Mouse (Mus musculus): Measurements from ENCODE around the gene Gli3. TPM values are rescaled to one million over a fixed set of nuclear protein-coding genes. Genes with fewer than 3 reads are reported as not detected.

Gene Gli3
- total RNA-seq, 1 experiment from 2014 or later: 10.1 TPM

DNA sequence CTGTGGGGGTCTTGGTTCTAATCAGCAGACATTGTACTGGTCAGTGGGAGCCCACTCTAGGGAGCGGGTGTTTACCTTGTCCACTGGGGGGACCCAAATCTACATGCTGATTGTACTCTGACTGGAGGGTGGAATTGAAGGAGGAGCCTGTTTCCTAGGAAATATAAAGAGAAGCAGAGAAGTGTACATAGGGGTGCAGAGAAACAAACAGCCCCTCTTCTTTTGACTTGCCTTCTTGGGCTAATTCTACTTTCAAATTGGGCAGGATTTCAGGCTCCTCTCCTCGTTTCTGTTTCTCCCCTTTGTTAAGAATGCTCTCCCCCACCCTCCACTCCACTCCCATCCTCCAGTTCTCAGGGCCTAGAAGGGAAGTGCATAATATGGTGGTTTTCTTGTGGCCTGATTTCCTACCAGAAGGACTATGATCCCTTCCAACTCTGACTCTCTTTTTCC is 93.6 kb downstream of the Gli3 start:
- DNase-seq: no peak

- no peak for DNase-seq
Measured at GRCm38 (mm10) chr13:15561441-15561840, 98.4 kb downstream of the Gli3 start.

DNA sequence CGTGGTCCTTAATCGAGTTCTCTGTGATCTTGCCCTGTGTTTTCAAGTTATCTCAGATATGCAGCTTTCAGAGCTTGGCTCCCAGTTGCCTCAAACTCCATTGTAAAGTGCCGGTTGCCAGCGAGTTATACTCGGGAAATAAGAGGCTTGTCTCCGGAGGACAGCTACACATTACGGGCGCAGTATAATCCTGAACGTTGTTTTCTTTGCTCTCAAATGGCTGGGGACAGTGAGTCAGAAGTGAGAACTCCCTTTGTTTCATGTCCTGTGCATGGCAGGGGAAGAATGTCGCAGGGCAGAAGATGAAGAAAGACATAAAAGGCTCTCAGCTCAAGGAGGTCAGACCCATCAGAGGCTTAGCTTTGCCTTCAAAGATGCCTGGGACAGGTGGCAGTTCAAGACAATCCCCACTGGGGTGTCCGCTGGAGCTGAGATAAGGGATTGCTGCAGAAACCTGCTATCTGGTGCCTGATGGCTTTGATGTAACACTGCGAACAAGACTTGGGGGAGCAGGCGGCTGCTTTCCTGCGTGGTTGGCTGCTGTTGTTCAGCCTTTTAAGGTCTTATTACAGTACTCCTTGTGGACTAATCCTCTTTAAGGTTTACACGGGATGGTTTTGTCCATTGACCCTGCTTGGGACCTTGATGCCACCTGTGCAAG is 108.0 kb downstream of the Gli3 start:
- no peak for DNase-seq

GRCm38 (mm10) chr13:15577133-15577917 is 114.3 kb downstream of the Gli3 start:
- DNase-seq: no peak

DNA sequence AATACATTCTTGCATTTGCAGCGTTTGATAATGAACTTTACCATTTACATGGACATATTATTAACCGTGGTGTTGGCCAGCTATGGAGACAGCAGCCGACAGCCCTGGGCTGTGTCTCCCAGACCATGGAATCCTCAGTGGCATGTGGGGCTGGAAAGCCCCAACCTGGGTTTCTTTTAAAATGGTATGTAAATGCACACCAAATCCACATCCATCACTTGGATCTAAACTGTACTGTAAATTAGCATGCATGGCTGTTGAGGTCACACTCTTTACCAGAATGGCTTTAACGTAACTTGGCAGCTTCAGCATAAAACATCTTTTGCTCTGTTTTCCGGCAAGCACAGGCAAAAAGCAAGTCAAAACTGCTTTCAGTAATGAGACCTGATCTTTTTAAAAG is 117.4 kb downstream of the Gli3 start:
- DNase-seq: no peak

DNA sequence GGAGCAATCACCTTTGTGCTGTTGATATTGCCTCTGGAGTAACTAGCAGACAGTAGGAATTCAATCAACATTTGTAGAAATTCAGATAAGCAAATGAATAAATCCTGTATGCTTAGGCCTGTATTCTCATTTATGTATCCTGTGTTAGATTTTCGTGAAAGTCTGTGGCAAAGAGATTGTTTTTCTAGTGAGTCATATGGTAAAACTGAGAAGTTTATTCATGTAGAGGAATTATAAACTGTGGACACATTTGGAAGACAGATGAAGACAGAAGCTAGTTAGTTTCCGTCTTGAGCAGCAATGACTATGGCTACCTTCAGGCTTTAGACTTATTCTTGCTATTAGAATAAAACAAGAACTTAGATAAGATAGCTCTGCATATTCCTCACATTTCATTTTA is 122.9 kb downstream of the Gli3 start:
- DNase-seq: no peak

- no peak for DNase-seq
Measured at GRCm38 (mm10) chr13:15588278-15589272, 125.5 kb downstream of the Gli3 start.

- DNase-seq: no peak
Measured at GRCm38 (mm10) chr13:15590326-15590933, 127.4 kb downstream of the Gli3 start.

DNA sequence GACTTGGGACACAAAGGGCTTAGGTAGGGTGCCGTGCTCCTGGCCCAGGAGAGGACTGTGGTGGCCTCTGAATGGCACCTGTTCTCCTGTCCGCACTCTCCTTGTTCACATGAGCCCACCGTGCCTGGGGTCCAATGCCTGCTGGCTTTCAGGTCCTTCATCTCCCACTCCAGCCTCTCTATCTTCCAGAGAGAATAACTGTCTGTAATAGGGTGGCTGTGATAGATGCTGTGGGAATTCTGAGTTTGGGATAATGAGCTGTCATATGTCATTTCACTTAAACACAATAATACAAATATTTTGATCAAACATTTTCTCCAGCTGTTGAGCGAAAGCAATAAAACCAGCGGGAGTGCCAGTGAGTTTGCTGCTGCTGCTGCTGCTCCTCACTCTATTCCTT is 133.6 kb downstream of the Gli3 start:
- DNase-seq: no peak

GRCm38 (mm10) chr13:15599741-15600140 is 136.7 kb downstream of the Gli3 start:
- no peak for DNase-seq

GRCm38 (mm10) chr13:15602161-15602560 is 139.1 kb downstream of the Gli3 start:
- no peak for DNase-seq

- DNase-seq: no peak
Measured at GRCm38 (mm10) chr13:15602677-15603221, 139.7 kb downstream of the Gli3 start.

- no peak for DNase-seq
Measured at GRCm38 (mm10) chr13:15604074-15604473, 141.0 kb downstream of the Gli3 start.

- DNase-seq: no peak
Measured at GRCm38 (mm10) chr13:15617423-15617822, 154.4 kb downstream of the Gli3 start.

- no peak for DNase-seq
Measured at GRCm38 (mm10) chr13:15618051-15618692, 155.1 kb downstream of the Gli3 start.

DNA sequence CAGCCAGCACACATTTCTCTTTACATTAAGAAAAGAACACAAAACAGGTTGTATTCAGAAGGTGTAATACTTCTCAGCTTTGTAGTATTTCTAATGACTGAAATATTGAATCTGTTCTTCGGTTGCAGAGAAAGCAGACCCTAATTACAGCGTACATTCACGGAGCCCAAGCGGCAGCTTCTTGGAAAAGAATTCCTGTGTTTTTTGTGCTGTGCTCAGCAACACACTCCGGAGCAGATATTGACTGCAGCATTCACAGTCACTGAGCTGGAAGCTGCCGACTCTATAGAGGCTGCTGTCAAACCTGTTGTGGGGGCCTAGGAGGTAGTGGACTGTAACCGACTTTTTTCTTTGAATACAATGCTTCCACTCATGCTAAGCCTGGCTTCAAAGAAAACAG is 158.0 kb downstream of the Gli3 start:
- DNase-seq: no peak

DNA sequence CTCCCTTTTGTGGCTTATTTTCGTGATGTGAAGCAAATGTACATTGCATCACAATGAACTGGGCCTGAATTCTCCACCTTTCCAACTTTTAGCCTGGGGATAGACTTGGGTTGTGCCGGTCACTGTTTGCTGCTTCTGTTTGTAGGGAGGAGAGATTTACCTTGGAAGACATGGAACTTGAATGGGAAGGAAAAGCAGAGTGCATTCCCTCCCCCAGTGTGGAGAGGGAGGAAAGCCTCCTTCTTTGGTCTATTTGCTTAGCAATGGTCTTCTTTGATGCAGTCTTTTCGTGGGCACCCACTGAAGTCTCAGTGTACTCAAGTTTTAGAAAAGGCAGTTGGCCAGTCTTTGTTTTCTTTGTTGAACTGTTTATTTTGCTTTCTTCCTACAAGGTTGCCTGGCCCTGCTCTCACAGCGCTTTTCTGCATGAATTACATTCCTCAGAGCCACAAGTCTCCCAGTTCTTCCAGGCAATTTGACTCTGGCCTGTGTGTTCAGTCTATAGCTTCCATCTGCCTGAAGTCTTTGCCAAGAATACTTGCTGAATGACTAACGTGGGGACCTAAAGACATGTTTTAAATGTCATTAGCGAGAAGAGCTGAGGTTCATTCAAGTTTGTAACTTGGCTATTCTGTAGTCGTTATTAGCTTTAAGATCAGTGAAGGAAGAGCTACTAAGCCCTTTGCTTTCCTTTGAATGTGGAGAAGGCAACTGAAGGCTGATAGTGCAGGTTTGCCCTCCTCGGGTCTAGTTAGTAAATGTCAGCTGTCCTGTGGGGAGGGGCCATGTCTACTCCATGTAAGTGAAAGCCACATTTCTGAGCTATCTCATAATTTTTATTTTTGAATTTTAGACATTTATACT is 161.7 kb downstream of the Gli3 start:
- DNase-seq: no peak

DNA sequence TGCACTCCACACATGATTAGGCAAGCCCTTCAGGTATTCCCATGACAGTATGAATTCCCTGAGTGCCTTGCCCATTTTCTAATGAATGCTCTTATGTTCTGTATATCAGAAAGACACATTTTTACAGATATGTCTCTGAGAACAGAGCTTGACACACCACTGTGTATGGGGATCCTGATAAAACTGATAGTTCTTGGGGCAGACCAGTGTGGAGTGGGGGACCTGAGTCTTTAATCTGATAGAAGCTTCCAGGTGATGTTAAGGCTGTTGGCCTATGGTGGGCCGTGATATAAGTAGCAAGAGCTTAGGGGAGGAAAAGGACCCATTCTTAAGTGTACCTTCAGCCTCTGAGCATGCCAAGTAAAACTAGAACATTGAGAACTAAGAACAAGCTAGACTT is 178.5 kb downstream of the Gli3 start:
- no peak for DNase-seq

DNA sequence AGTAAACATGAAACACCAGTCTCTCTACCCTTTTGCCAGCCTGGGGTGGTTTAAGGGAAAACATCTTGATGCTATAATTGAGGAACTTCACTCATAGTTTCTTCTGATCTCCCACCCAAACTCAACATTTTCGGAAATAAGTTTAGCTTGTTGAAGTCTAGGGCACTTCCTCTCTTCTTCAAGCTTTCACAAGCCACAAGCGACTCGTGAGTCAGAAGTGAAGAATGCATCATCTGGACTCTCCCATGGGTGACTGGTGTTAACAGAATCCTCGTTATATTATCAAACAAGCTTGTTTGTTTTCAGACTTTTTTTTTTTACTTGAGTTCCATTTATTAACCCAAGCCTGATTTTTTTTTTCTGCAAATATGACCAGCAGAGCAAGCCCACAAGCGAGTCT is 197.5 kb downstream of the Gli3 start:
- no peak for DNase-seq

DNA sequence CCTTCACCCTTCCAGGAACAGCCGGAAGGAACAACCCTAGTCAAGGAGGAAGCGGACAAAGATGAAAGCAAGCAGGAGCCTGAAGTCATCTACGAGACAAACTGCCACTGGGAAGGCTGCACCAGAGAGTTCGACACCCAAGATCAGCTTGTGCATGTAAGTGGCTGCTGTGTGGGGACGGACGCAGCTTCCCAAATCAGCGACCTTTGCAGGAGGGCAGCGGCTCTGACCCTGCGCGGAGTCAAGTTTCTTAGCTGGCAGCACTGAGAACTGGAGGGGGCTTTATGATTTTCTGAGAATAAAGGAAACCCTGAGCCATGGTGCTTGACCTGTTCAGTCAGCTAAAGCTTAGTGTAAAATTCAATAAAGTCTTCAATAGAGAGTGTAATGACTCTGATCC is 199.3 kb downstream of the Gli3 start:
- no peak for DNase-seq
